Mouse (Mus musculus) ES-CJ7 (cell line): Measurements from ENCODE around the gene Wdr44.
"Not testable (repeated sequence)": the region's sequence is repeated elsewhere in the genome, so short reads cannot be mapped to it uniquely, and the experiment has no call there.

Experiments used
- DNase-seq: peaks from one replicate; pipeline ENCODE4 v3.0.0; 2011; ENCODE audit warnings: low read depth, low spot score

Wdr44 gene

GRCm38 (mm10) chrX:23833784-23834183 is 140.9 kb downstream of the Wdr44 start:
- DNase-seq: not testable (repeated sequence)

GRCm38 (mm10) chrX:23840921-23841320 is 148.1 kb downstream of the Wdr44 start:
- DNase-seq: no peak
